Comparison of ENCODE assay signal across 9 mouse cellular contexts in genomic region chr4:22476967-22477710, GRCm38 (mm10). TPM values are rescaled to one million over a fixed set of nuclear protein-coding genes. Genes with fewer than 3 reads are reported as not detected.
DNase-seq lines count a peak whose midpoint lies in the region; ATAC-seq and TF ChIP-seq lines count a peak whose summit lies in the region.
"Had no signal": no experiment of that assay in that cellular context is flagged by ENCODE, and none has a peak within 500 bp of the region (broad histone marks: within the 10 kb centered on the region; RNA-seq: fewer than 3 reads in every experiment).

No protein-coding gene starts in this region.

- no peak for DNase-seq in kidney, adult 8-10 months
- DNase-seq in ZHBTc4 (ENCODE audit: low read depth, low spot score) = peak; percentile 71
- peak; percentile 39 for DNase-seq in kidney, postnatal 10 days
- DNase-seq in thymus, postnatal 10 days (ENCODE audit: low spot score in 2 of 2) = no peak
- no peak for DNase-seq in gastrocnemius, postnatal 25 days

- H3K9me3 ChIP-seq in kidney, embryonic 16.5 days (ENCODE audit: low read length) = no peaks in the 10 kb centered on the region
- H3K9me3 ChIP-seq in midbrain, embryonic 15.5 days = no peaks in the 10 kb centered on the region

- ATAC-seq in kidney, embryonic 16.5 days (ENCODE audit: low FRiP score, low TSS enrichment) = peak; percentile 71
- peak; percentile 79 for ATAC-seq in midbrain, embryonic 15.5 days (replicated peaks)

- H3K9ac ChIP-seq in kidney, embryonic 16.5 days (replicated peaks; ENCODE audit: low read length) = no peak overlapping the region
- peak overlapping the region; percentile 53 for H3K9ac ChIP-seq in midbrain, embryonic 15.5 days

- 2% methylated on average over 22 of the region's 23 CpGs for WGBS in kidney, embryonic 16.5 days
- WGBS in midbrain, embryonic 15.5 days = under 1% methylated on average over 22 of the region's 23 CpGs

- peaks cover 12% of the 10 kb centered on the region for H3K4me1 ChIP-seq in kidney, embryonic 16.5 days (ENCODE audit: insufficient read depth, low read length)
- H3K4me1 ChIP-seq in embryonic fibroblast, embryonic 13.5 days (ENCODE audit: control insufficient read depth, insufficient read depth, low read length) = no peaks in the 10 kb centered on the region
- peaks cover 44% of the 10 kb centered on the region for H3K4me1 ChIP-seq in midbrain, embryonic 15.5 days

- TF ChIP-seq POLR2A in embryonic fibroblast, embryonic 13.5 days (IDR thresholded peaks at IDR 0.05; ENCODE audit: low read depth, low read length) = no peak

- peak overlapping the region; percentile 55 for H3K4me2 ChIP-seq in kidney, embryonic 16.5 days (replicated peaks; ENCODE audit: low read depth, low read length)
- H3K4me2 ChIP-seq in midbrain, embryonic 15.5 days = peak overlapping the region; percentile 77

- no peak overlapping the region for H3K27ac ChIP-seq in kidney, embryonic 16.5 days (ENCODE audit: low read length)
- no peak overlapping the region for H3K27ac ChIP-seq in embryonic fibroblast, embryonic 13.5 days (ENCODE audit: insufficient read depth, low read length)
- H3K27ac ChIP-seq in midbrain, embryonic 15.5 days = peak overlapping the region; percentile 88

- peaks cover 76% of the 10 kb centered on the region for H3K27me3 ChIP-seq in kidney, embryonic 16.5 days (ENCODE audit: insufficient read depth, low read length)
- H3K27me3 ChIP-seq in midbrain, embryonic 15.5 days (replicated peaks) = no peaks in the 10 kb centered on the region

- H3K36me3 ChIP-seq in kidney, embryonic 16.5 days (ENCODE audit: insufficient read depth, low read length) = no peaks in the 10 kb centered on the region
- H3K36me3 ChIP-seq in midbrain, embryonic 15.5 days (replicated peaks) = no peaks in the 10 kb centered on the region

- peak; percentile 49; the same call in 1 of the 2 replicates for TF ChIP-seq CTCF in embryonic fibroblast, embryonic 13.5 days (IDR thresholded peaks at IDR 0.05; ENCODE audit: borderline replicate concordance, insufficient read depth, low read length)

- H3K4me3 ChIP-seq in kidney, embryonic 16.5 days (ENCODE audit: low read length) = peak overlapping the region; percentile 36
- peak overlapping the region; percentile 20 for H3K4me3 ChIP-seq in embryonic fibroblast, embryonic 13.5 days (ENCODE audit: insufficient read depth, low read length)
- H3K4me3 ChIP-seq in midbrain, embryonic 15.5 days = peak overlapping the region; percentile 40
- H3K4me3 ChIP-seq: myocyte had no signal

RNA-seq across cellular contexts. Expression of gene Pou3f2, which starts 11.0 kb away (rescaled TPM):
- polyA plus RNA-seq in kidney, embryonic 16.5 days (2015; fragmentation: Nextera tagmentation; extraction: Ambion mirVana) = 0.02 and 0.06 TPM in 2 replicates
- not detected in 2 replicates for polyA plus RNA-seq in embryonic fibroblast, embryonic 13.5 days (2011; ENCODE audit: insufficient read length, low read depth, missing spikeins)
- polyA plus RNA-seq in midbrain, embryonic 15.5 days (2015; fragmentation: Nextera tagmentation; extraction: Ambion mirVana) = 43.0 and 44.0 TPM in 2 replicates
- not detected for total RNA-seq in gastrocnemius, postnatal 25 days (2021)
- polyA plus RNA-seq: myocyte had no signal

Comparison
In these comparisons a context has a peak if more than half of its experiments do, and no peak if none do; other contexts are left out.
1. DNase-seq: peak in ZHBTc4 (single experiment) and kidney, postnatal 10 days (single experiment); none in kidney, adult 8-10 months (0 of 2), thymus, postnatal 10 days (0 of 2) and gastrocnemius, postnatal 25 days (single experiment).
2. RNA of gene Pou3f2, which starts 11.0 kb away (polyA plus RNA-seq): 43.0 to 44.0 TPM in midbrain, embryonic 15.5 days; not detected in embryonic fibroblast, embryonic 13.5 days and 0.02 to 0.06 TPM in kidney, embryonic 16.5 days; every median in the first group is over 10 times any median in the second.
3. Peak in every context shown above with its lines, with median percentiles within 50 percentile points of each other: H3K4me3 ChIP-seq.